Mouse (Mus musculus): ENCODE measurements around the gene A830031A19Rik.

- no peak for TF ChIP-seq EP300 (IDR thresholded peaks at IDR 0.05)
- TF ChIP-seq CTCF (IDR thresholded peaks at IDR 0.05), result no peak
These were observed 15.6 kb upstream of the A830031A19Rik start for GRCm38 (mm10) chr11:24090443-24090842.

Data from lung, postnatal 0 days (tissue).